7 mouse cellular contexts compared by ENCODE assay signal in genomic region chr11:97030426-97030825, GRCm38 (mm10). TPM values are rescaled to one million over a fixed set of nuclear protein-coding genes. Genes with fewer than 3 reads are reported as not detected.
DNase-seq lines count a peak whose midpoint lies in the region; ATAC-seq lines count a peak whose summit lies in the region.

No protein-coding gene starts in this region.

- no peak for DNase-seq in neural tube, embryonic 11.5 days (ENCODE audit: low spot score)
- no peak for DNase-seq in neural tube, embryonic 10.5 days (ENCODE audit: extremely low spot score, low spot score)
- DNase-seq in forebrain, embryonic 14.5 days (ENCODE audit: low spot score) = no peak
- DNase-seq in right cerebral cortex, postnatal 25 days = no peak

- ATAC-seq in neural tube, embryonic 11.5 days (ENCODE audit: insufficient read depth, low FRiP score, low TSS enrichment) = no peak
- ATAC-seq in forebrain, embryonic 14.5 days = no peak
- no peak for ATAC-seq in limb, embryonic 13.5 days (ENCODE audit: low FRiP score, low read depth)
- ATAC-seq in stomach, embryonic 16.5 days (ENCODE audit: insufficient read depth, low FRiP score) = no peak
- ATAC-seq in megakaryocyte-erythroid progenitor cell, adult 5-6 weeks (replicated peaks; ENCODE audit: low FRiP score, low TSS enrichment, poor library complexity, severe bottlenecking) = no peak

- H3K4me3 ChIP-seq in neural tube, embryonic 11.5 days (ENCODE audit: low read depth, low read length) = peak overlapping the region; percentile 52
- H3K4me3 ChIP-seq in forebrain, embryonic 14.5 days (ENCODE audit: low read depth, low read length) = peak overlapping the region; percentile 52
- peak overlapping the region; percentile 64 for H3K4me3 ChIP-seq in limb, embryonic 13.5 days
- H3K4me3 ChIP-seq in stomach, embryonic 16.5 days (replicated peaks; ENCODE audit: low read length) = peak overlapping the region; percentile 61

- peaks cover 8% of the 10 kb centered on the region for H3K4me1 ChIP-seq in neural tube, embryonic 11.5 days (ENCODE audit: control insufficient read depth, insufficient read depth, low read length)
- peaks cover 7% of the 10 kb centered on the region for H3K4me1 ChIP-seq in forebrain, embryonic 14.5 days (ENCODE audit: control insufficient read depth, insufficient read depth, low read length)
- H3K4me1 ChIP-seq in limb, embryonic 13.5 days = peaks cover 13% of the 10 kb centered on the region
- H3K4me1 ChIP-seq in stomach, embryonic 16.5 days (ENCODE audit: control insufficient read depth, insufficient read depth, low read length) = peaks cover 11% of the 10 kb centered on the region

- H3K27ac ChIP-seq in neural tube, embryonic 11.5 days (ENCODE audit: low read depth, low read length) = no peak overlapping the region
- no peak overlapping the region for H3K27ac ChIP-seq in forebrain, embryonic 14.5 days (ENCODE audit: low read depth, low read length)
- peak overlapping the region; percentile 83 for H3K27ac ChIP-seq in limb, embryonic 13.5 days
- H3K27ac ChIP-seq in stomach, embryonic 16.5 days (ENCODE audit: low read length) = no peak overlapping the region

- no peaks in the 10 kb centered on the region for H3K9me3 ChIP-seq in neural tube, embryonic 11.5 days (ENCODE audit: control insufficient read depth, low read length)
- no peaks in the 10 kb centered on the region for H3K9me3 ChIP-seq in forebrain, embryonic 14.5 days (replicated peaks; ENCODE audit: control insufficient read depth, low read length)
- no peaks in the 10 kb centered on the region for H3K9me3 ChIP-seq in limb, embryonic 13.5 days
- no peaks in the 10 kb centered on the region for H3K9me3 ChIP-seq in stomach, embryonic 16.5 days (replicated peaks; ENCODE audit: control insufficient read depth, low read length)

- H3K27me3 ChIP-seq in neural tube, embryonic 11.5 days (ENCODE audit: control insufficient read depth, insufficient read depth, low read length) = no peaks in the 10 kb centered on the region
- H3K27me3 ChIP-seq in forebrain, embryonic 14.5 days (replicated peaks; ENCODE audit: control insufficient read depth, insufficient read depth, low read length) = no peaks in the 10 kb centered on the region
- H3K27me3 ChIP-seq in limb, embryonic 13.5 days = no peaks in the 10 kb centered on the region
- H3K27me3 ChIP-seq in stomach, embryonic 16.5 days (ENCODE audit: control insufficient read depth, insufficient read depth, low read length) = no peaks in the 10 kb centered on the region

- peak overlapping the region; percentile 52 for H3K4me2 ChIP-seq in neural tube, embryonic 11.5 days (ENCODE audit: low read depth)
- H3K4me2 ChIP-seq in forebrain, embryonic 14.5 days (ENCODE audit: low read length) = peak overlapping the region; percentile 66
- H3K4me2 ChIP-seq in limb, embryonic 13.5 days (replicated peaks) = peak overlapping the region; percentile 79
- peak overlapping the region; percentile 83 for H3K4me2 ChIP-seq in stomach, embryonic 16.5 days (ENCODE audit: low read depth, low read length)

- H3K36me3 ChIP-seq in neural tube, embryonic 11.5 days (ENCODE audit: control insufficient read depth, insufficient read depth, low read length) = peaks cover 2% of the 10 kb centered on the region; the same call in 1 of the 2 replicates
- H3K36me3 ChIP-seq in forebrain, embryonic 14.5 days (ENCODE audit: control insufficient read depth, insufficient read depth, low read length) = no peaks in the 10 kb centered on the region
- peaks cover 20% of the 10 kb centered on the region for H3K36me3 ChIP-seq in limb, embryonic 13.5 days
- no peaks in the 10 kb centered on the region for H3K36me3 ChIP-seq in stomach, embryonic 16.5 days (ENCODE audit: control insufficient read depth, insufficient read depth, low read length)

- H3K9ac ChIP-seq in neural tube, embryonic 11.5 days (ENCODE audit: low read length) = peak overlapping the region; percentile 67
- H3K9ac ChIP-seq in forebrain, embryonic 14.5 days (ENCODE audit: low read length) = peak overlapping the region; percentile 74
- peak overlapping the region; percentile 78 for H3K9ac ChIP-seq in limb, embryonic 13.5 days
- peak overlapping the region; percentile 78 for H3K9ac ChIP-seq in stomach, embryonic 16.5 days (ENCODE audit: low read length)

- 20% methylated on average over 15 of the region's 15 CpGs for WGBS in neural tube, embryonic 11.5 days
- 17% methylated on average over 15 of the region's 15 CpGs for WGBS in forebrain, embryonic 14.5 days
- 19% methylated on average over 15 of the region's 15 CpGs for WGBS in limb, embryonic 13.5 days
- WGBS in stomach, embryonic 16.5 days = 16% methylated on average over 15 of the region's 15 CpGs

RNA-seq across cellular contexts. Expression of gene Scrn2, which starts 0.7 kb away (rescaled TPM):
- polyA plus RNA-seq in neural tube, embryonic 11.5 days (2014; fragmentation: Nextera tagmentation; extraction: Ambion mirVana) = 20.9 and 26.5 TPM in 2 replicates
- 15.0 and 15.4 TPM in 2 replicates for polyA plus RNA-seq in forebrain, embryonic 14.5 days (2014; fragmentation: Nextera tagmentation; extraction: Ambion mirVana)
- 27.2 and 27.7 TPM in 2 replicates for polyA plus RNA-seq in limb, embryonic 13.5 days (2015; fragmentation: Nextera tagmentation; extraction: Ambion mirVana)
- 20.3 and 20.7 TPM in 2 replicates for polyA plus RNA-seq in stomach, embryonic 16.5 days (2015; fragmentation: Nextera tagmentation; extraction: Ambion mirVana)
- 12.4 and 17.7 TPM in 2 replicates for total RNA-seq in megakaryocyte-erythroid progenitor cell, adult 5-6 weeks (2014; fragmentation: Nextera tagmentation)
- 26.1 and 32.6 TPM in 2 replicates for total RNA-seq in megakaryocyte-erythroid progenitor cell, adult 5-6 weeks (2017)

RNA-seq across cellular contexts. Expression of gene Lrrc46, which starts 10.8 kb away (rescaled TPM):
- 2.7 and 3.1 TPM in 2 replicates for polyA plus RNA-seq in neural tube, embryonic 11.5 days (2014; fragmentation: Nextera tagmentation; extraction: Ambion mirVana)
- 4.3 and 4.5 TPM in 2 replicates for polyA plus RNA-seq in forebrain, embryonic 14.5 days (2014; fragmentation: Nextera tagmentation; extraction: Ambion mirVana)
- 0.92 and 0.98 TPM in 2 replicates for polyA plus RNA-seq in limb, embryonic 13.5 days (2015; fragmentation: Nextera tagmentation; extraction: Ambion mirVana)
- 0.34 and 0.62 TPM in 2 replicates for polyA plus RNA-seq in stomach, embryonic 16.5 days (2015; fragmentation: Nextera tagmentation; extraction: Ambion mirVana)
- 1.7 TPM in 1 of 2 replicates, not detected in the other for total RNA-seq in megakaryocyte-erythroid progenitor cell, adult 5-6 weeks (2014; fragmentation: Nextera tagmentation)
- total RNA-seq in megakaryocyte-erythroid progenitor cell, adult 5-6 weeks (2017) = 0.11 TPM in 1 of 2 replicates, not detected in the other

RNA-seq across cellular contexts. Expression of gene Mrpl10, which starts 10.9 kb away (rescaled TPM):
- polyA plus RNA-seq in neural tube, embryonic 11.5 days (2014; fragmentation: Nextera tagmentation; extraction: Ambion mirVana) = 75.8 and 78.7 TPM in 2 replicates
- polyA plus RNA-seq in forebrain, embryonic 14.5 days (2014; fragmentation: Nextera tagmentation; extraction: Ambion mirVana) = 56.2 and 57.6 TPM in 2 replicates
- polyA plus RNA-seq in limb, embryonic 13.5 days (2015; fragmentation: Nextera tagmentation; extraction: Ambion mirVana) = 81.9 and 83.2 TPM in 2 replicates
- polyA plus RNA-seq in stomach, embryonic 16.5 days (2015; fragmentation: Nextera tagmentation; extraction: Ambion mirVana) = 76.7 and 78.9 TPM in 2 replicates
- 38.6 and 49.6 TPM in 2 replicates for total RNA-seq in megakaryocyte-erythroid progenitor cell, adult 5-6 weeks (2014; fragmentation: Nextera tagmentation)
- 23.6 and 24.8 TPM in 2 replicates for total RNA-seq in megakaryocyte-erythroid progenitor cell, adult 5-6 weeks (2017)

RNA-seq across cellular contexts. Expression of gene Sp6, which starts 17.2 kb away (rescaled TPM):
- 0.09 and 0.20 TPM in 2 replicates for polyA plus RNA-seq in neural tube, embryonic 11.5 days (2014; fragmentation: Nextera tagmentation; extraction: Ambion mirVana)
- polyA plus RNA-seq in forebrain, embryonic 14.5 days (2014; fragmentation: Nextera tagmentation; extraction: Ambion mirVana) = 0.17 TPM in 1 of 2 replicates, not detected in the other
- 3.6 and 4.3 TPM in 2 replicates for polyA plus RNA-seq in limb, embryonic 13.5 days (2015; fragmentation: Nextera tagmentation; extraction: Ambion mirVana)
- 6.1 and 9.7 TPM in 2 replicates for polyA plus RNA-seq in stomach, embryonic 16.5 days (2015; fragmentation: Nextera tagmentation; extraction: Ambion mirVana)
- total RNA-seq in megakaryocyte-erythroid progenitor cell, adult 5-6 weeks (2014; fragmentation: Nextera tagmentation) = 0.28 TPM in 1 of 2 replicates, not detected in the other
- 0.38 TPM in 1 of 2 replicates, not detected in the other for total RNA-seq in megakaryocyte-erythroid progenitor cell, adult 5-6 weeks (2017)

RNA-seq across cellular contexts. Expression of gene Osbpl7, which starts 20.0 kb away (rescaled TPM):
- polyA plus RNA-seq in neural tube, embryonic 11.5 days (2014; fragmentation: Nextera tagmentation; extraction: Ambion mirVana) = 5.3 and 7.2 TPM in 2 replicates
- 6.1 and 6.7 TPM in 2 replicates for polyA plus RNA-seq in forebrain, embryonic 14.5 days (2014; fragmentation: Nextera tagmentation; extraction: Ambion mirVana)
- 8.9 and 10.1 TPM in 2 replicates for polyA plus RNA-seq in limb, embryonic 13.5 days (2015; fragmentation: Nextera tagmentation; extraction: Ambion mirVana)
- polyA plus RNA-seq in stomach, embryonic 16.5 days (2015; fragmentation: Nextera tagmentation; extraction: Ambion mirVana) = 10.5 and 11.8 TPM in 2 replicates
- total RNA-seq in megakaryocyte-erythroid progenitor cell, adult 5-6 weeks (2014; fragmentation: Nextera tagmentation) = 14.2 and 15.0 TPM in 2 replicates
- total RNA-seq in megakaryocyte-erythroid progenitor cell, adult 5-6 weeks (2017) = 23.5 and 25.3 TPM in 2 replicates
